Mouse (Mus musculus): ENCODE data around the gene Iqch.

Gene Iqch

GRCm38 (mm10) chr9:63602043-63602939 is at the start of gene Iqch, which contains the start of gene Aagab:
Gene Iqch, minus strand, starts transcription at chr9:63602493.
Gene Aagab, plus strand, starts transcription at chr9:63602660.
- TF ChIP-seq GATA4 (IDR thresholded peaks at IDR 0.05; ENCODE audit: insufficient replicate concordance, low read length) = no peak; the same call in 1 of the 2 replicates

- no peak for TF ChIP-seq GATA4 (IDR thresholded peaks at IDR 0.05; ENCODE audit: insufficient replicate concordance, low read length)
Observed at GRCm38 (mm10) chr9:63651594-63651993, 49.3 kb upstream of the Iqch start.

GRCm38 (mm10) chr9:63650905-63651304 is 48.6 kb upstream of the Iqch start:
- TF ChIP-seq GATA4 (IDR thresholded peaks at IDR 0.05; ENCODE audit: insufficient replicate concordance, low read length) = no peak

GRCm38 (mm10) chr9:63649841-63650545 is 47.7 kb upstream of the Iqch start:
- no peak for TF ChIP-seq GATA4 (IDR thresholded peaks at IDR 0.05; ENCODE audit: insufficient replicate concordance, low read length)

GRCm38 (mm10) chr9:63648520-63648918 is 46.2 kb upstream of the Iqch start:
- no peak for TF ChIP-seq GATA4 (IDR thresholded peaks at IDR 0.05; ENCODE audit: insufficient replicate concordance, low read length)

- no peak for TF ChIP-seq GATA4 (IDR thresholded peaks at IDR 0.05; ENCODE audit: insufficient replicate concordance, low read length)
Observed at GRCm38 (mm10) chr9:63647581-63648519, 45.6 kb upstream of the Iqch start.

GRCm38 (mm10) chr9:63645084-63645483 is 42.8 kb upstream of the Iqch start:
- no peak for TF ChIP-seq GATA4 (IDR thresholded peaks at IDR 0.05; ENCODE audit: insufficient replicate concordance, low read length)

GRCm38 (mm10) chr9:63644011-63644410 is 41.7 kb upstream of the Iqch start:
- TF ChIP-seq GATA4 (IDR thresholded peaks at IDR 0.05; ENCODE audit: insufficient replicate concordance, low read length) = no peak

- TF ChIP-seq GATA4 (IDR thresholded peaks at IDR 0.05; ENCODE audit: insufficient replicate concordance, low read length) = no peak
Observed at GRCm38 (mm10) chr9:63641983-63642646, 39.8 kb upstream of the Iqch start.

- TF ChIP-seq GATA4 (IDR thresholded peaks at IDR 0.05; ENCODE audit: insufficient replicate concordance, low read length) = no peak
Observed at GRCm38 (mm10) chr9:63636113-63636512, 33.8 kb upstream of the Iqch start.

- no peak for TF ChIP-seq GATA4 (IDR thresholded peaks at IDR 0.05; ENCODE audit: insufficient replicate concordance, low read length)
Observed at GRCm38 (mm10) chr9:63633334-63633733, 31.0 kb upstream of the Iqch start.

- no peak for TF ChIP-seq GATA4 (IDR thresholded peaks at IDR 0.05; ENCODE audit: insufficient replicate concordance, low read length)
Observed at GRCm38 (mm10) chr9:63632924-63633323, 30.6 kb upstream of the Iqch start.

GRCm38 (mm10) chr9:63632045-63632444 is 29.8 kb upstream of the Iqch start:
- TF ChIP-seq GATA4 (IDR thresholded peaks at IDR 0.05; ENCODE audit: insufficient replicate concordance, low read length) = no peak

- no peak for TF ChIP-seq GATA4 (IDR thresholded peaks at IDR 0.05; ENCODE audit: insufficient replicate concordance, low read length)
Observed at GRCm38 (mm10) chr9:63625090-63625756, 22.9 kb upstream of the Iqch start.
